Mouse (Mus musculus): ENCODE measurements around the gene Smarca2.
"Not testable (repeated sequence)": the region's sequence is repeated elsewhere in the genome, so short reads cannot be mapped to it uniquely, and the experiment has no call there.

The Smarca2 gene

DNA sequence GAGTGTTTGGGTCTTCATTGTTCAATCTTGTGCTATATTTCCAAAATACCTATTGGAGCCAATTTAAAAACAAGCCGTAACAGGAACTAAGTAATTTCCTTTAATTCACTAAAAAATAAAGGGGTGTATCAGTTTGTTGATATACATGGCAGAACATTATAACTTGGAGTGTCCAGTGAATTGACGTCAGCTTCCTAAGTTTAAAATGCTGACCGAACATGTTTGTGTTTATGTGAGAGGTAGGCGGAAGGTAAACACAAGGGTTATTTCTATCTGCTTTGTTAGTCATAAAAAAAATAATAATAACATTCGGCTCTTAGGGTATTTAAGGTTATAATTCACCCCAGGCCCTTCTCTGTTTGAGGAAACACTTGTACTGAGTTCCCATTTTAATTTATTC is 12.4 kb downstream of the Smarca2 start:
- no peak for DNase-seq

DNA sequence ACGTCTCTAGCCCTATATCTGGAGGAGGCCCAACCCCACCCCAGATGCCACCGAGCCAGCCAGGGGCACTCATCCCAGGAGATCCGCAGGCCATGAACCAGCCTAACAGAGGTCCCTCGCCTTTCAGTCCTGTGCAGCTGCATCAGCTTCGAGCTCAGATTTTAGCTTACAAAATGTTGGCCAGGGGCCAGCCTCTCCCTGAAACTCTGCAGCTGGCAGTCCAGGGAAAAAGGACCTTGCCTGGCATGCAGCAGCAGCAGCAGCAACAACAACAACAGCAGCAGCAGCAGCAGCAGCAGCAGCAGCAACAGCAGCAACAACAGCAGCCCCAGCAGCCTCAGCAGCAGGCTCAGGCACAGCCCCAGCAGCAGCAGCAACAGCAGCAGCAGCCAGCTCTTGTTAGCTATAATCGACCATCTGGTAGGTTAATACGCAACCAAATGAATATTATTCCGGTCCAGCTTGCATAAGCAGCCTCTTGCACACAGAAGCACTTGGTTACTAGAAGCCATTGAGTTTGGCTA is 25.9 kb downstream of the Smarca2 start:
- peak; percentile 92 for DNase-seq

DNA sequence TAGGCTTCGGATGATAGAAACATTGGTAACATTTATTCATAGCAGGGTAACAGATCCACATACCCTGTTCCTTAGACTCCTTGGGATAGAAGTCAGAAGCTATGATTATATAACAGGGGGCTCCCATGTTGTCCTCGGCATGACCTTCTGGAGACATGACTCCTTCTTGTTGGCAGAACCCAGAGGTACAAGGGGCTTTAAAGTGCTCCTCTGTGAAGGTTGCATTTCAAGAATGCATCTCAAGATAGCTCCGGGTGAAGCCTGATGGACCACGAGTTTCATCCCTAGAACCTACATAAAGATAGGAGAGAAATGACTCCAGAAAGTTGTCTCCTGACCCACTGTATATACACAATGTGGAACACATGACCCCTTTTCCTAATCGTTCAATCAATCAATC is 27.4 kb downstream of the Smarca2 start:
- peak; percentile 28 for DNase-seq

DNA sequence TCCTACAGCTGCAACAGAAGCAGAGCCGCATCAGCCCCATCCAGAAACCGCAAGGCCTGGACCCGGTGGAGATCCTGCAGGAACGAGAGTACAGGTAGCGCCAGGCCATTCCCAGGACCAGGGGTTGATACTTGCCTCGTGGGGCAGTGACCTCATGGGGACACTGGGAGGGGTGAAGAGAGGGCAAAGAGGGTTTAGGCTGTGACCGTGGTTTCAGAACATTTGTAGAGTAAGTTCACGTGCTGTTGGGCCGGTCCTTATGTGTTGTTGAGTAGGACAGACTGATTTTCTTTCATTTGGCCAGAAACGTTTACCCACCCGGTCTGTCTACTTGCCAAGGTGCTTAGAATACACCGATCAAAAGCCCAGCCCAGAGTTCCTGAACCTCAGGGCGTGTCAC is 35.7 kb downstream of the Smarca2 start:
- peak; percentile 85 for DNase-seq

GRCm38 (mm10) chr19:26641269-26641668 is 36.4 kb downstream of the Smarca2 start:
- DNase-seq, result peak; percentile 84

DNA sequence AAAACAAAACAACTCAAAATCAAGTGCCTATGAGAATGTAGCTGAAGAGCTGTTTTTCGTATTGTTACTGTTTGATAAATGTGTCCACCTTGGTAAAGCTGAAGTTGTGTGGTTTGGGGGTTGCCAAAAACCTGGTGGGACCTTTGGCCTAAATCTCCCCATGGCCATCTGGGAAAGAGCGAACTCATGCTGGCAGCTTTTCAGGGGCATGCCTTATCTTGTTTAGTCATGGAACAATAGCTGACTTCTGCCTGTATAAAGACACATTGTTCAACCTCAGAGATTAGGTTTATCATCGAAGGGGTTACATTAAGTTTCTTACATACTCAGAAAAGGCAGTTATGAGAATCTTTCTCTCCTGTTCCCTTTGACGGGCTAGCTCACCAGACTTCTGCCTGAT is 38.2 kb downstream of the Smarca2 start:
- peak; percentile 95 for DNase-seq

GRCm38 (mm10) chr19:26643936-26644335 is 39.1 kb downstream of the Smarca2 start:
- DNase-seq, result peak; percentile 49

DNA sequence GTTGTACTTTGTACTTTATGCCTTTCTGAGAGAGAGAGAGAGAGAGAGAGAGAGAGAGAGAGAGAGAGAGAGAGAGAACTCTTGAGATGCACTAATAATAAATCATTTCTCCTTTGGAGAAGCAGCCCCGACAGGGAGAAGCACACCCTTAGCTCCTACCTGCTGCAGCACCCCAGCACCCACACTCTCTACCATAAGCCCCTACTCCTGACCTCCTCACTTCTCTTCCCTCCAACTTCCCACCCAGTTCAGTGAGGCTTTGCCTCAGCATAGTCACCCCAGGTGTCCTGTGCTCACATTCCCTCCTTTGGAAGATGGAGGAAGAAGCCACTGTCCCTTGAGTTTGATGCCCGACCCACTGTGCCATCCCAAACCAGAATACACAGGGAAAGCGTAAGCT is 40.2 kb downstream of the Smarca2 start:
- DNase-seq, result peak; percentile 74

- peak; percentile 96 for DNase-seq
Measured at GRCm38 (mm10) chr19:26646128-26646527, 41.3 kb downstream of the Smarca2 start.

DNA sequence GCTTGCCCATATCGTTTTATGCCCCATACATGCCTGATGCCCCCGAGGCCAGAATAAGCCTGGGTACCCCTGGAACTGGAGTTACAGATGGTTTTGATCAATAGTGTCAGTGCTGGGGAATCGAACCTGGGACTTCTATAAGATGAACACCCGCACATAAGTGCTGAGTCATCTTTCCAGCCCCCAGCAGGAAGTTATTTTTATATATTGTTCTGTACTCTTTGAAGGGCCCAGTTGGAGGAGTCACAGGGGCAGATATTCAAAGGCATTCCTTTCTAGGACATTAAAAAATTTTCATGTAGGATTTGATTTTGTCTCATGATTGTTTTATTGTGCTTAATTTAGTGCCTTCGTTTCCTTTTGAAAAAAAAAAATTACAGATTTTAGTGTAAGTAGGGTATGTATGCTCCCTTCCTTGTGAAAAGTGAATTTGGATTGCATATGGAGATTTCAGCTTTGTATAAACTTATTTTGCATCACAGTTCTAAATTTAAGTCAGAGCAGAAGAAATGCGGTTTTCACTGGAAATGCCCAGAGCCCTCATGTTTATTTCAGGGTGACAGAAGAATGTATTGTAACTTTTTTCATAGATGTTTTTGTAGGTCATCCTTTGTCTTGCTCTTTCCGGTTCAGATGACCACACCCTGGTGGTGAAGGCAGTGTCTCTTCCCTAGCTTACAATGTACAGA is 45.9 kb downstream of the Smarca2 start:
- DNase-seq, result no peak

- peak; percentile 49 for DNase-seq
Measured at GRCm38 (mm10) chr19:26658324-26658723, 53.5 kb downstream of the Smarca2 start.

GRCm38 (mm10) chr19:26659976-26660375 is 55.1 kb downstream of the Smarca2 start:
- no peak for DNase-seq

GRCm38 (mm10) chr19:26661198-26661597 is 56.3 kb downstream of the Smarca2 start:
- DNase-seq, result peak; percentile 73

DNA sequence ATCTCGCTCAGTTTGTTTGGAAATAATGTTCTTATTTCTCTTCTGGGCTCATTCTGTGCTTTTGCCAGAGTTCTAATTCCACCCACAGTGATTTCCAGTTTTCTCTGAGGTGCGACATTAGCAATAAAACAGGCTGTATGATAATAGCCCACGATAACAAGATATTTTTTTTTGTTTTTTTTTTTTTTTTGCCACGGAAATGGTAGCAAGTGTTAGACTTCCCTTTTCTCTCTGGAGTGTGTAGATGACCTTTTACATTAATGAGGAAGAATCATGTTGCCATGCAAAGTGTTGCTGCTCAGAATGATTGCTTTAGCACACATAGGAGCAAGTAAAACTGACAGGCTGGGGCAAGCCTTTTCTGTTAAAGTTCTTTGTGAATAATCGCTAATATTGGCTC is 61.5 kb downstream of the Smarca2 start:
- no peak for DNase-seq

GRCm38 (mm10) chr19:26670089-26670488 is 65.2 kb downstream of the Smarca2 start:
- DNase-seq, result peak; percentile 15

GRCm38 (mm10) chr19:26671413-26671812 is 66.6 kb downstream of the Smarca2 start:
- not testable (repeated sequence) for DNase-seq

DNA sequence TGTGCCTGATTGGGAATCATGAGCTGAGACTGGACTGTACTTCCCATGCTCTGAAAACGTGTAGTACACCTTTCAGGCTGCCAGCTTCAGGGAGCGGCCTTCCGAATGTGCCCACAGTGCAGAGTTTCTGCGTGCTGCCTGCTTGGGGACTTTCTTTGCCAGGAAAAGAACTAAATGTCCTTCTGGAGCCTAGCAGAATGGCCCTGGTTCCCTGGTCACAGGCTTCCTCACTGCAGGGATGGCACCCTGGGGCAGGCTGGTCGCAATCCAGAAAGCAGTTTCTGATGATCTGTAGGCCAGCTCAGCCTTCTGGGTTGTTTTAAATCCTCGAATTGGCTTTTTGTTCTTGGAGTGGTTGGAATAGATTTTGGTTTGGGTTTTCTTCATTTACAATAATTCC is 71.1 kb downstream of the Smarca2 start:
- DNase-seq, result peak; percentile 37

DNA sequence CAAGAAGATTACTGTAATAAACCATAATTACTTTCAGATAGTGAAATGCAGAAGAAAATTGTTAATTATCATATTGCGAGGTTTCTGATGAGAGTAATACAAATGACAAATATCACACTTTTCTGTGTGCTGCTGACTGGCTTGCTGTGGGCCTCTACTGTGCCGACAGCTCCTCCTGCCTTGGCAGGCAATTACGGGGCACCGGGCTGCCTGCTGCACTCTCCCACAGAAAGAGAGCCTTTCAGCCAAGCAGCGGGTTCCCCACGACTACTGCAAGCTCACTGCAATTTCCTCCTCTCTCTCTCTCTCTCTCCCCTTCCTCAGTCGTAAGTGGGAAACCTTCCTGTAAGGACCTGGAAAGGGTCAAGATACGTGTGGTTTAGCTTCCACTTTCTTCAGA is 73.7 kb downstream of the Smarca2 start:
- DNase-seq, result peak; percentile 63

DNA sequence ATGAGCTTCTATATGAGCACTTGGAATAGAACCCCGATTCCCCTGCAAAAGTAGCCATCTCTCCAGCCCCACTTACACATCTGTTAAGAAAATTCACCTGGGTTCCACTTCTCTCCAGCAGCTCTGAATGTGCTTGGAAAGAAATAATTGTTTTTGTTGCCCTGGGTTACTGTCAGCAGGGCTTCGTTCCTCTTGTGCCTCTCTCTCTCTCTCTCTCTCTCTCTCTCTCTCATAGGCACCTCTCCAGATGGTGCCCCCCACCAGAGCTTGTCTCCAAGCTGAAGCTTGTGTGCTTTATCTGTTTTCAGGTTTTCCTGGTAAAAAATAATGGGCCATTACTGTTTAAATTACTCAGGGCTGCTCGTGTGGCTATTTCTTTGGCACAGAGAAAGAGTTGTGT is 74.8 kb downstream of the Smarca2 start:
- DNase-seq, result peak; percentile 21

DNA sequence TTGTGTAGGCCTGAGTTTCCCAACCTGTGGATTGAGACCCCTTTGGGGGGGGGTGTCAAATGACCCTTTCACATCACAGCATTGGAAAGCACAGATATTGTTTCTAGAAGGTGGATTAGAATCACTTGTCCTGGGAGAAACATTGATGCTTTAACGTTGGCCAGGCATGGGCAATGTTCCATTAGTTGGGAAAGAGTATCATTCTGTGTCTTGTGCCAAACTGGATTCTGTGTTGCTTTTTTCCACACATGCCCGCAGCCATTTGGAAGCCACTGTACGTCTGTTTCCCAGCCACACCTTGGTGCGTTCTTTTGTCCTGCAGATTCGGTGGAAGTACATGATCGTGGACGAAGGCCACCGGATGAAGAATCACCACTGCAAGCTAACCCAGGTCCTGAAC is 76.7 kb downstream of the Smarca2 start:
- no peak for DNase-seq

DNA sequence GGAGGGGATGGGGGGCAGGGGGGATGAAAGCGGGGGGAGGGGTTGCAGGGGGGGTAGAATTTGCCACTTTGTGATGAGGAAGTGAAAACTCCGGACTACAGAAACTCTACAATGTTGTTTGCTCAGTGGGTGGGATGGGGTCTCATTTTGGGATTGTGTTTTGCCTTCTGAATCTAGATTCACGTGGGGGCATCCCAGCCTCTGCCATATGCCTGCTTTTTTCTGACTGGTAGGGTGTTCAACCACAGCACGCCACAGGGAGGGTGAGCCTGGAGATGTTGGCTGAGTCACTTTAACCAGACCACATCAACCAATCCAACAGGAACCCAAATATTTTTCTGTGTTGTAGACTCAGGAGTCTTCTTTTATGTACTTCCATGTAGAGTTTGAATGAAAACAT is 77.3 kb downstream of the Smarca2 start:
- peak; percentile 52 for DNase-seq

DNA sequence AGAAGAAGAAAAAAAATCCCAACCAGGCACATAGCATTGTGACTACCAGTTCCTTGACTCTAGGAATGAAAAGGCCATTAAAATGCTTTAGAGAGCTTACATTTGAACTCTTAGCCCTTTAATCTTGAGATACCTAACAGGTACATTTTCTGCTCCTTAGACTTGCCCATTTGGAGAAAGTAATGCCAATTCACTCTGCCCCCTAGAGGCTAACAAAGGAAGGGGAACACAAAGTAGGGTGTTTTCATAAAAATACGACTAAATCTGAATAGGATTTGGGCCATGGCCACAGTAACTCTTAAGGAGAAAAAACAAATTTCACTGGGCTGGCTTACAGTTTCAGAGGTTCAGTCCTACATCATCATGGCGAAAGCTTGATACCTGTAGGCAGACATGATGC is 77.9 kb downstream of the Smarca2 start:
- DNase-seq, result no peak

DNA sequence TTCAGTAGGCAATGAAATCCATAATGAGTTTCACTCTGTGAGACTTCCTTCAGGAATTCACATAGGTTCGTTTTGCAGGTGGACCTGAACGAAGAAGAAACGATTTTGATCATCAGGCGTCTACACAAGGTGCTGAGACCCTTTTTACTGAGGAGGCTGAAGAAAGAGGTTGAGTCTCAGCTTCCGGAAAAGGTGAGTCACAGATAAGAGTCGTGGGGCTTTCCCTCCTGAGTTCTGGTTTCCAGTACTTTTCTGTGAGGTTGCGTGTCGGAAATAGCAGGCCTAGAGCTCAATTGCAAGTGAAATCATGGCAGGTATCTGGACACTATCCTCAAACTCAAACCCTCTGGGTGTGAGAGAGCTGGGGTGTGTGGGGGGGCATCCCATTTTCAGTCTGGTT is 78.9 kb downstream of the Smarca2 start:
- DNase-seq, result no peak

GRCm38 (mm10) chr19:26690516-26690915 is 85.7 kb downstream of the Smarca2 start:
- DNase-seq, result peak; percentile 66

DNA sequence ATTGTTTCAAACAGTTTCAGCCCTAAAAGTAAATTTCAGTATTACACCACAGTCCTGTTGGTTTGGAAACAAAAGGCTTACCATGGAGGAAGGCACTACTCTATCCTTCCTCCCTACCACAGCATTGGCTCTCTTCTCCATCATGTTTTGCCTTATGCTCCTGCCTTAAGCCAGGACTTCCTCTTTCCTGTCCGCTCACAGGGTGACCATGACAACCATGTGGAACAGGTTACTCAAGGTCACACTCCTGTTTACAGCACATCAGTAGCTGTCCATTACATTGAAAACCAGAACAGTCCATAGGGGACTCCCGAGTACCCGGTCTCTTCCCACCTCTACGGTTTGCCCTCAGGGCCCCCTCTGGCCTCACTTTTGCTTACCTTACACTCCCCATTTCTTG is 92.3 kb downstream of the Smarca2 start:
- DNase-seq, result peak; percentile 87
